Mouse (Mus musculus) right cerebral cortex, postnatal 25 days (tissue): ENCODE measurements around the gene Gm17361.
"Not testable (repeated sequence)": the region's sequence is repeated elsewhere in the genome, so short reads cannot be mapped to it uniquely, and the experiment has no call there.

Experiments used
- DNase-seq: peaks from one replicate; pipeline ENCODE4 v3.0.0; 2022

Gene Gm17361

DNA sequence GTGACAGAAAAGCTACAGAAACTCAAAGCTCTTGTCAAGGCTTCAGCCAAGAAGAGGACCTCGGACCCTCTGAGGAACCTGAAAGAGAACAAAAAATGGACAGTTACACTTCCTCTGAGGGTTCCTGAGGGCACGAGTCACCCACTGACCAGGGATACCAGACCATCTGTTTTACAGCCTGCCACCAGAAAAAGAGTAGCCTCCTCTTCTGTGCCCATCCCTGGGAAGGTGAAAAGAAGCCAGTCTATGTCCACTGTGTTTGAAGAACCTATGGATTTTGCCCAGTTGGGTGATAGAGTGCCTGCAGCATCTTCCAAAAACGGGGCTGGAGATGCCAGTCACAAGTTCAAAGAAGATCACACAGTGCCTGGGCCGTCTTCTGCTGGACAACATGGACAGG is at the start of gene Gm17361:
Gene Gm17361 (plus strand): TSS at position 301 of the 400 bp plus-strand sequence.
- not testable (repeated sequence) for DNase-seq
